Mouse (Mus musculus) forebrain, embryonic 14.5 days (tissue): Measurements from ENCODE around the gene Spdef. TPM values are rescaled to one million over a fixed set of nuclear protein-coding genes. Genes with fewer than 3 reads are reported as not detected.

Experiments
- ATAC-seq: fragments of 200-750 bp; cut with Nextera tagmentation; 2 replicates; pipeline ENCODE4 v1.8.0; 2017; ENCODE audit warnings: mild to moderate bottlenecking, moderate library complexity
- DNase-seq: peaks from one replicate; pipeline ENCODE4 v3.0.0-alpha.2; 2015; ENCODE audit warnings: low spot score
- H3K27ac ChIP-seq: fragments of 300-500 bp; sonication (generic); 2 replicates; pipeline ENCODE4 v1.5.1; 2014; ENCODE audit warnings: low read depth, mild to moderate bottlenecking, control low read depth, low read length, moderate library complexity
- H3K27me3 ChIP-seq: fragments of 300-500 bp; sonication (generic); replicated peaks from 2 replicates; pipeline ENCODE4 v1.6.1; 2014; ENCODE audit warnings: low read length, control low read depth, mixed read lengths; ENCODE audit not compliant: control insufficient read depth, insufficient read depth
- H3K36me3 ChIP-seq: fragments of 300-500 bp; sonication (generic); 2 replicates; pipeline ENCODE4 v1.6.1; 2014; ENCODE audit warnings: low read length, control low read depth; ENCODE audit not compliant: control insufficient read depth, insufficient read depth
- H3K4me1 ChIP-seq: fragments of 300-500 bp; sonication (generic); 2 replicates; pipeline ENCODE4 v1.6.1; 2014; ENCODE audit warnings: antibody characterized with exemption, low read length, control low read depth; ENCODE audit not compliant: control insufficient read depth, insufficient read depth
- H3K4me2 ChIP-seq: fragments of 300-500 bp; sonication (generic); 2 replicates; pipeline ENCODE4 v1.6.1; 2014; ENCODE audit warnings: mild to moderate bottlenecking, control low read depth, low read length
- H3K4me3 ChIP-seq: fragments of 300-500 bp; sonication (generic); 2 replicates; pipeline ENCODE4 v1.5.1; 2014; ENCODE audit warnings: low read depth, low read length, control low read depth
- H3K9ac ChIP-seq: fragments of 300-500 bp; sonication (generic); 2 replicates; pipeline ENCODE4 v1.6.1; 2014; ENCODE audit warnings: mild to moderate bottlenecking, low read length, control low read depth, moderate library complexity
- H3K9me3 ChIP-seq: fragments of 300-500 bp; sonication (generic); replicated peaks from 2 replicates; pipeline ENCODE4 v1.6.1; 2016; ENCODE audit warnings: low read length, control low read depth, mixed read lengths; ENCODE audit not compliant: control insufficient read depth
- WGBS: fragments of 180-500 bp; shearing (Covaris S2); extraction: QIAGEN DNeasy Blood & Tissue Kit; methylation state at CpG from one replicate; pipeline ENCODE4 v1.1.7; 2014; 5-methylcytosine and 5-hydroxymethylcytosine counted together
- polyA plus RNA-seq: library from polyadenylated mRNA; unstranded; fragments of >200 nt; fragmentation: Nextera tagmentation; extraction: Ambion mirVana; gene quantifications from 2 replicates; pipeline ENCODE4 v1.2.1, GENCODE M21; 2014

Spdef gene
- polyA plus RNA-seq, 1 experiment from 2014 or later = 0.44 TPM

- Histone ChIP-seq H3K27me3 (no peaks in the 10 kb centered on the region), H3K9ac (no peak overlapping the region), H3K36me3 (peaks cover 36% of the 10 kb centered on the region), H3K9me3 (no peaks in the 10 kb centered on the region), H3K4me2 (no peak overlapping the region), H3K27ac (no peak overlapping the region), H3K4me1 (no peaks in the 10 kb centered on the region), H3K4me3 (no peak overlapping the region)
- ATAC-seq = no peak
- 94% methylated on average over 11 of the region's 11 CpGs for WGBS
- DNase-seq = no peak
These were observed 34.1 kb upstream of the Spdef start for GRCm38 (mm10) chr17:27762884-27763283.

DNA sequence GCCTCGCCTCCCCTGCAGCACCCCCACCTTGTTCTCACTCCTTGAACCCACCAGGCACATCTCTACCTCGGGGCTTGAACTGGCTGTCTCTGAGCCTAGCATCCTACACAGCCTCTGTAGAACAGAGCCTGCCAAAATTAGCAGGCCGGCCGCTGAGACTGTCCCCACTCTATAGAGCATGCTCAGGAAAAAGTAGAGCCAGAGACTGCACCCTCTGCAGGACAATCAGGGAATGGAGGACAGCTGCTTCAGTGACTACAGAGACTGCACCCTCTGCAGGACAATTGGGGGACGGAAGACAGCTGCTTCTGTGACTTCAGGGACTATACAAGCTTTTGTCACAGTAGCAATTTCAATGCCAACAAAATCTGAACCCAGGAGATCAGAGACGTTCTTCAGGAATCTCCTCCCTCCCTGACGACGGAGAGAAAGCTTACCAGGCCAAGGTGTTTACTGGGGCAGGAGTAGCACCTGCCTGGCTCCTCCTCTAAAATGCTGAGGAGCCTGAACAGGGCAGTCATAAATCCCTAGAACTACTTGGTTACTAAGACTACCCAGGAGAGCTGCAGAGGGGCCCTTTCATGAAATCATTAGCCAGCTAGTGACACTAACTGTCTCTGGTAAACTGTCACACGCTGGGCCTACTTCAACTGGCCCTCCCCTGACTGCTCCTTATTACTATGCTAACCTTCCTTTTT is 33.0 kb upstream of the Spdef start:
- WGBS = 32% methylated on average over 9 of the region's 9 CpGs
- no peak overlapping the region for H3K9ac ChIP-seq
- ATAC-seq (peak; percentile 72), DNase-seq (peak; percentile 88)
- H3K9me3 ChIP-seq = no peaks in the 10 kb centered on the region
- H3K36me3 ChIP-seq = peaks cover 26% of the 10 kb centered on the region
- H3K4me2 ChIP-seq = no peak overlapping the region
- H3K4me1 ChIP-seq = no peaks in the 10 kb centered on the region
- no peaks in the 10 kb centered on the region for H3K27me3 ChIP-seq
- no peak overlapping the region for H3K4me3 ChIP-seq
- no peak overlapping the region for H3K27ac ChIP-seq

DNA sequence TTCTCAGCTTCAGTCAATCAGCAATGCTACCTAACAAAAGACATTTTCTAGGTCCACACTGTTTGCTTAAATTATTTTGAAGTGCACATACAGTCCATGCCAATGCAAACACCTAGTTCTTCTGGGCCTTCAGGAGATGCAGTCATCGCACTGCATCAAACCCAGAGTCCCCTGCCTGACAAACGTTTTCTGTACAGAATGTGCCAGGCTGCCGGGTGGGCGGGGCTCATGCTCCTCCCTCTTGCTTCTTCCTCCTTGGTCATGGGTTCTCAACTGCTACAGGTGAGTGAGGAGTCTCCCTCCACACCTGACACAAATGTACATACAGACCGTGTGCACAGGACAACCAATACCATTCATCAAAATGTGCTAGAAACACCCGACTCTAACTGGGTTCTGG is 31.4 kb upstream of the Spdef start:
- Histone ChIP-seq H3K27ac (no peak overlapping the region), H3K9me3 (no peaks in the 10 kb centered on the region), H3K4me2 (no peak overlapping the region), H3K36me3 (peaks cover 11% of the 10 kb centered on the region; the same call in 1 of the 2 replicates), H3K9ac (no peak overlapping the region), H3K27me3 (no peaks in the 10 kb centered on the region), H3K4me3 (no peak overlapping the region), H3K4me1 (no peaks in the 10 kb centered on the region)
- no peak for DNase-seq
- no peak for ATAC-seq
- WGBS = 85% methylated on average over 6 of the region's 6 CpGs

- no peak overlapping the region for H3K4me2 ChIP-seq
- H3K27ac ChIP-seq = no peak overlapping the region
- no peak overlapping the region for H3K9ac ChIP-seq
- H3K9me3 ChIP-seq = no peaks in the 10 kb centered on the region
- ATAC-seq (no peak), DNase-seq (no peak)
- no peaks in the 10 kb centered on the region for H3K4me1 ChIP-seq
- no peak overlapping the region for H3K4me3 ChIP-seq
- 89% methylated on average over 8 of the region's 8 CpGs for WGBS
- peaks cover 9% of the 10 kb centered on the region; the same call in 1 of the 2 replicates for H3K36me3 ChIP-seq
- no peaks in the 10 kb centered on the region for H3K27me3 ChIP-seq
These were observed 22.8 kb upstream of the Spdef start for GRCm38 (mm10) chr17:27751314-27752202.

DNA sequence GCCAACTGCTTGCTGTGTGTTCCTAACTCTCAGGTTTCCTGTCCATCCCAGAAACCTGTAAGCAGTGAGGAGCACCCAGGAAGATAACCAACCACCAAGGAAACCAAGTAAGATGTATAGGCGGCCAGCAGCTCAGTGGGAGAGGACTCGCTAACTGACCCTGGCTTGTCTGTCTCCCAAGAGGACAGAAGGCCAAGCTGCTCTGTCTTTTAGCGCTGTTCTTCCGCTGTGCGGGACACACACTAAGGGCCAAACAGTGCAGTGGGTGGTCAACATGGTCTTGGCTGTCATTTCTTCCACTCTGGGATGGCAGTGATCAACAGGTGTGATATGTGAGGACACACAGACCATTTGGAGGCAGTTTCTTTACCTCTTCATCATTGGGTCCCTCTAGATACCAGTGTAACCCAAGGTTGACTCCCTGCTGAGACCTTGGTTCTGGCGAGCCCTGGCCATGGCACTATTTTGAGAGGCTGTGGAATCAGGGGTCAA is 21.7 kb upstream of the Spdef start:
- no peak for ATAC-seq
- H3K4me2 ChIP-seq = no peak overlapping the region
- 92% methylated on average over 6 of the region's 6 CpGs for WGBS
- DNase-seq = no peak
- no peak overlapping the region for H3K9ac ChIP-seq
- no peak overlapping the region for H3K27ac ChIP-seq
- no peaks in the 10 kb centered on the region for H3K9me3 ChIP-seq
- H3K4me3 ChIP-seq = no peak overlapping the region
- no peaks in the 10 kb centered on the region for H3K27me3 ChIP-seq
- H3K4me1 ChIP-seq = no peaks in the 10 kb centered on the region
- H3K36me3 ChIP-seq = peaks cover 9% of the 10 kb centered on the region; the same call in 1 of the 2 replicates

- no peaks in the 10 kb centered on the region for H3K9me3 ChIP-seq
- no peak for DNase-seq
- no peak overlapping the region for H3K27ac ChIP-seq
- H3K9ac ChIP-seq = no peak overlapping the region
- H3K27me3 ChIP-seq = no peaks in the 10 kb centered on the region
- H3K4me3 ChIP-seq = no peak overlapping the region
- WGBS = 93% methylated on average over 2 of the region's 2 CpGs
- no peak for ATAC-seq
- no peaks in the 10 kb centered on the region for H3K4me1 ChIP-seq
- H3K4me2 ChIP-seq = no peak overlapping the region
- peaks cover 5% of the 10 kb centered on the region; the same call in 1 of the 2 replicates for H3K36me3 ChIP-seq
These were observed 19.4 kb upstream of the Spdef start for GRCm38 (mm10) chr17:27748123-27748522.

- Histone ChIP-seq H3K9me3 (no peaks in the 10 kb centered on the region), H3K36me3 (no peaks in the 10 kb centered on the region), H3K9ac (no peak overlapping the region), H3K4me1 (no peaks in the 10 kb centered on the region), H3K4me2 (no peak overlapping the region), H3K27ac (no peak overlapping the region), H3K27me3 (no peaks in the 10 kb centered on the region), H3K4me3 (no peak overlapping the region)
- WGBS = 75% methylated on average over 4 of the region's 4 CpGs
- ATAC-seq = no peak
- DNase-seq = no peak
These were observed 17.7 kb upstream of the Spdef start for GRCm38 (mm10) chr17:27746446-27746845.

DNA sequence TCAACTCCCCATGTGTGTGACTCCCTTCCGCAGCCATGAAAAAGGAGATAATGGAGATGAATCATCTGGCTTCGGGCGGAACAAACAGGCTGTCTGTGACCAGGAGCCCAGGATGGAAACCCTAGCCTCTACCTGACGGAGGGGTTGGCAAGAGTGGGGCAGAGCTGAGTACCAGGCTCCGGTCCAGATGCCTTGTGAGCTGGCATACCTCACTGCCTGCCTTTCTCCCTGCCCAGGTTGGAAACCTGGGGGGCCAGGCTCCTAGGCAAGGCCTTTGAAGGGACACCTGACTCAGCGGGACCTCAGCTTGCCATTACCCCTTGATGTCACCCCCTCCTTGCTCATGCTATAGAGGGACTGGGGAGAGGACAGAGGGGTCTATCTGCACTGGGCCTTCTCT is 12.2 kb upstream of the Spdef start:
- no peaks in the 10 kb centered on the region for H3K4me1 ChIP-seq
- 93% methylated on average over 6 of the region's 6 CpGs for WGBS
- no peaks in the 10 kb centered on the region for H3K27me3 ChIP-seq
- DNase-seq = no peak
- no peak for ATAC-seq
- no peak overlapping the region for H3K9ac ChIP-seq
- no peaks in the 10 kb centered on the region for H3K36me3 ChIP-seq
- H3K4me2 ChIP-seq = no peak overlapping the region
- H3K27ac ChIP-seq = no peak overlapping the region
- H3K4me3 ChIP-seq = no peak overlapping the region
- no peaks in the 10 kb centered on the region for H3K9me3 ChIP-seq
